Mouse (Mus musculus): ENCODE data around the gene Krtap5-4.

- no peak for TF ChIP-seq CTCF (IDR thresholded peaks at IDR 0.05; ENCODE audit: low read depth)
- TF ChIP-seq EP300 (IDR thresholded peaks at IDR 0.05; ENCODE audit: low read depth): peak; percentile 49; the same call in 1 of the 2 replicates
Measured at GRCm38 (mm10) chr7:142351569-142351968, 48.2 kb downstream of the Krtap5-4 start.
